Mouse (Mus musculus) adrenal gland, postnatal 25 days (tissue): Measurements from ENCODE around the gene Aff1. TPM values are rescaled to one million over a fixed set of nuclear protein-coding genes. Genes with fewer than 3 reads are reported as not detected.
A peak's percentile ranks its signal among the peaks of the same experiment; 100 is the strongest.

Experiments used
- DNase-seq: peaks from one replicate; pipeline ENCODE4 v3.0.0; 2021; ENCODE audit warnings: mixed read lengths
- long read RNA-seq: library from polyadenylated mRNA; stranded (forward); transcript quantifications from one replicate; pipeline ENCODE4 v2.0.0, GENCODE M21; 2021
- total RNA-seq: library from RNA; stranded (reverse); gene quantifications from 2 replicates; pipeline ENCODE4 v1.2.3, GENCODE M21; 2021

Aff1 gene
- 41.3 and 53.3 TPM in 2 replicates for total RNA-seq
- long read RNA-seq, partial matches to known transcripts = 0 of 3 reads
- long read RNA-seq, other reads (novel, unspliced or antisense) = 3 of 3 reads

GRCm38 (mm10) chr5:103691624-103692530, at the start of gene Aff1:
Aff1 (plus strand) TSS chr5:103692374.
- DNase-seq = peak; percentile 97

GRCm38 (mm10) chr5:103644167-103644566, 48.0 kb upstream of the Aff1 start:
- no peak for DNase-seq

GRCm38 (mm10) chr5:103647320-103647719, 44.9 kb upstream of the Aff1 start:
- no peak for DNase-seq

GRCm38 (mm10) chr5:103654225-103654624, 37.9 kb upstream of the Aff1 start:
- DNase-seq = peak; percentile 20

GRCm38 (mm10) chr5:103654780-103655179, 37.4 kb upstream of the Aff1 start:
- DNase-seq = no peak

GRCm38 (mm10) chr5:103655346-103656118, 36.6 kb upstream of the Aff1 start, which contains the start of gene 1700016H13Rik:
1700016H13Rik (minus strand) TSS chr5:103656010.
- DNase-seq = peak; percentile 81

- DNase-seq = no peak
Measured at GRCm38 (mm10) chr5:103658921-103659320, 33.3 kb upstream of the Aff1 start.

- DNase-seq = no peak
Measured at GRCm38 (mm10) chr5:103659571-103659970, 32.6 kb upstream of the Aff1 start.

- DNase-seq = no peak
Measured at GRCm38 (mm10) chr5:103664932-103665331, 27.2 kb upstream of the Aff1 start.

- DNase-seq = no peak
Measured at GRCm38 (mm10) chr5:103665876-103666275, 26.3 kb upstream of the Aff1 start.

- DNase-seq = no peak
Measured at GRCm38 (mm10) chr5:103671858-103672257, 20.3 kb upstream of the Aff1 start.

GRCm38 (mm10) chr5:103673611-103674010, 18.6 kb upstream of the Aff1 start:
- peak; percentile 10 for DNase-seq

GRCm38 (mm10) chr5:103674482-103674881, 17.7 kb upstream of the Aff1 start:
- DNase-seq = no peak

GRCm38 (mm10) chr5:103676289-103676881, 15.8 kb upstream of the Aff1 start:
- no peak for DNase-seq

- DNase-seq = no peak
Measured at GRCm38 (mm10) chr5:103677894-103678293, 14.3 kb upstream of the Aff1 start.

- no peak for DNase-seq
Measured at GRCm38 (mm10) chr5:103678974-103679373, 13.2 kb upstream of the Aff1 start.

GRCm38 (mm10) chr5:103680381-103680780, 11.8 kb upstream of the Aff1 start:
- peak; percentile 42 for DNase-seq

GRCm38 (mm10) chr5:103681824-103682223, 10.3 kb upstream of the Aff1 start:
- no peak for DNase-seq

- no peak for DNase-seq
Measured at GRCm38 (mm10) chr5:103689645-103690044, 2.5 kb upstream of the Aff1 start.

- DNase-seq = no peak
Measured at GRCm38 (mm10) chr5:103690190-103690589, 2.0 kb upstream of the Aff1 start.

- DNase-seq = no peak
Measured at GRCm38 (mm10) chr5:103691171-103691570, 1.0 kb upstream of the Aff1 start.

GRCm38 (mm10) chr5:103692531-103693040, 412 bp downstream of the Aff1 start:
- DNase-seq = peak; percentile 17
